Mouse (Mus musculus) CH12.LX (cell line): ENCODE data around the gene Hdac9.

ENCODE experiments used
- CTCF ChIP-seq, 2 experiments: IDR thresholded peaks in 1 of 2; conservative IDR thresholded peaks in 1 of 2; 2 replicates each; pipeline ENCODE4 v1.5.1; 2011 to 2012; ENCODE audit warnings: low read depth in 2 of 2, low read length in 2 of 2, improper control_type of control experiment in 1 of 2, inconsistent platforms in 1 of 2, mild to moderate bottlenecking in 1 of 2, moderate library complexity in 1 of 2
- E2F4 ChIP-seq: IDR thresholded peaks from 2 replicates; pipeline ENCODE4 v1.6.1; 2011; ENCODE audit warnings: low read depth, low read length, improper control_type of control experiment; ENCODE audit not compliant: insufficient replicate concordance
- EP300 ChIP-seq: IDR thresholded peaks from 2 replicates; pipeline ENCODE4 v1.6.1; 2011; ENCODE audit warnings: low read length, improper control_type of control experiment
- MAFK ChIP-seq: IDR thresholded peaks from 2 replicates; pipeline ENCODE4 v1.6.1; 2011; ENCODE audit warnings: low read length, improper control_type of control experiment; ENCODE audit not compliant: insufficient replicate concordance
- MAX ChIP-seq: IDR thresholded peaks from 2 replicates; pipeline ENCODE4 v1.6.1; 2011; ENCODE audit warnings: low read length, improper control_type of control experiment
- MXI1 ChIP-seq: IDR thresholded peaks from 2 replicates; pipeline ENCODE4 v1.6.1; 2011; ENCODE audit warnings: mild to moderate bottlenecking, low read depth, low read length, improper control_type of control experiment
- POLR2A ChIP-seq: IDR thresholded peaks from 2 replicates; pipeline ENCODE4 v1.6.1; 2011; ENCODE audit warnings: low read depth, mild to moderate bottlenecking, improper control_type of control experiment, low read length
- POLR2AphosphoS2 ChIP-seq: IDR thresholded peaks from 2 replicates; pipeline ENCODE4 v1.6.1; 2011; ENCODE audit warnings: low read depth, low read length, improper control_type of control experiment
- RAD21 ChIP-seq: IDR thresholded peaks from 2 replicates; pipeline ENCODE4 v1.6.1; 2011; ENCODE audit warnings: low read depth, mild to moderate bottlenecking, low read length, improper control_type of control experiment, moderate library complexity
- RCOR1 ChIP-seq: conservative IDR thresholded peaks from 2 replicates; pipeline ENCODE4 v1.6.1; 2012; ENCODE audit warnings: low read depth, mild to moderate bottlenecking, inconsistent platforms, low read length, improper control_type of control experiment
- TBP ChIP-seq: conservative IDR thresholded peaks from 2 replicates; pipeline ENCODE4 v1.6.1; 2011; ENCODE audit warnings: low read depth, low read length, improper control_type of control experiment
- ZMIZ1 ChIP-seq: IDR thresholded peaks from 2 replicates; pipeline ENCODE4 v1.6.1; 2012; ENCODE audit warnings: low read depth, mild to moderate bottlenecking, inconsistent platforms, low read length, improper control_type of control experiment

DNA sequence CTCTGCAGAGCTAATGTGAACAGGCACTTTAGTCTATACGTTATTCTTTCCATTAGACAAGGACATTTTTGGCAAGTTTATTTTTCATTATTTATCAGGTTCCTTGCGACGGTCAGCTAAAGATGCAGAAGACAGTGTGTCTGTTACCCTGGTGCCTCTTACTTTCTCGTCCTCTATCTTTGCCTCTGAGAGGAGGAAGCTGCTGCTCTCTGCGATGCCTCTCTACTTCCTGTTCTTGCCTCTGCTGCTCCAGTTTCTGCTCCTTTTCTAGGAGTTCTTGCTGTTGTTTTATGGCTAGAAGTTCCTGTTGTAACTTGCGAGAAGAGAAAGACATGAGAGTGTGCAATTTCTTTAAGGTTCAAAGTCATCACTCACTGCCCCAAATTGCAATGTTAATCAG is 484.0 kb downstream of the Hdac9 start:
- TF ChIP-seq POLR2A = no peak
- no peak for TF ChIP-seq CTCF (conservative IDR thresholded peaks at IDR 0.05 in 1 of 2, IDR thresholded peaks at IDR 0.05 in 1 of 2; ENCODE audit: low read depth in 2 of 2, low read length in 2 of 2)
- TF ChIP-seq MXI1 = no peak
- TF ChIP-seq RCOR1 = no peak
- TF ChIP-seq RAD21 = no peak
- no peak for TF ChIP-seq TBP
- no peak for TF ChIP-seq EP300
- TF ChIP-seq MAX = no peak
- no peak for TF ChIP-seq ZMIZ1
- no peak for TF ChIP-seq MAFK
- TF ChIP-seq POLR2AphosphoS2 = no peak
- TF ChIP-seq E2F4 = no peak
